Mouse (Mus musculus) liver, embryonic 12.5 days (tissue): ENCODE measurements at regions not wholly inside any gene's neighbourhood (a gene's known extent, or its start where the extent isn't known, plus 50 kb on each side); places are given as distances from the start of the nearest gene placed in this dataset.

ENCODE experiments used
- ATAC-seq: fragments of 200-750 bp; cut with Nextera tagmentation; 2 replicates; pipeline ENCODE4 v1.8.0; 2017; ENCODE audit warnings: moderate number of reproducible peaks, mild to moderate bottlenecking, moderate library complexity
- H3K27ac ChIP-seq: fragments of 300-500 bp; sonication (generic); 2 replicates; pipeline ENCODE4 v1.5.1; 2016; ENCODE audit warnings: mild to moderate bottlenecking
- H3K27me3 ChIP-seq: fragments of 300-500 bp; sonication (generic); replicated peaks from 2 replicates; pipeline ENCODE4 v1.6.1; 2016; ENCODE audit warnings: mild to moderate bottlenecking, moderate library complexity
- H3K36me3 ChIP-seq: fragments of 300-500 bp; sonication (generic); 2 replicates; pipeline ENCODE4 v1.6.1; 2016; ENCODE audit warnings: mild to moderate bottlenecking, moderate library complexity
- H3K4me1 ChIP-seq: fragments of 300-500 bp; sonication (generic); 2 replicates; pipeline ENCODE4 v1.6.1; 2016
- H3K4me2 ChIP-seq: fragments of 300-500 bp; sonication (generic); 2 replicates; pipeline ENCODE4 v1.6.1; 2016; ENCODE audit warnings: mild to moderate bottlenecking, moderate library complexity
- H3K4me3 ChIP-seq: fragments of 300-500 bp; sonication (generic); 2 replicates; pipeline ENCODE4 v1.5.1; 2016; ENCODE audit warnings: mild to moderate bottlenecking, moderate library complexity
- H3K9ac ChIP-seq: fragments of 300-500 bp; sonication (generic); 2 replicates; pipeline ENCODE4 v1.6.1; 2016; ENCODE audit warnings: mild to moderate bottlenecking, moderate library complexity
- H3K9me3 ChIP-seq: fragments of 300-500 bp; sonication (generic); replicated peaks from 2 replicates; pipeline ENCODE4 v1.6.1; 2016; ENCODE audit warnings: mild to moderate bottlenecking, moderate library complexity
- WGBS: fragments of 180-500 bp; shearing (Covaris S2); methylation state at CpG from one replicate; pipeline ENCODE4 v1.1.7; 2016; ENCODE audit not compliant: insufficient replicate concordance; 5-methylcytosine and 5-hydroxymethylcytosine counted together

- Histone ChIP-seq H3K36me3 (no peaks in the 10 kb centered on the region), H3K9ac (no peak overlapping the region), H3K9me3 (no peaks in the 10 kb centered on the region), H3K4me1 (no peaks in the 10 kb centered on the region), H3K4me2 (no peak overlapping the region), H3K27me3 (no peaks in the 10 kb centered on the region), H3K4me3 (no peak overlapping the region), H3K27ac (no peak overlapping the region)
- WGBS: 50% methylated on average over 3 of the region's 3 CpGs
- no peak for ATAC-seq
These were observed 50.2 kb upstream of the Nxt1 start for GRCm38 (mm10) chr2:148622216-148622615.

GRCm38 (mm10) chr2:148611911-148612310 lies 60.5 kb upstream of the Nxt1 start:
- no peak for ATAC-seq

GRCm38 (mm10) chr2:148605425-148605930 lies 66.9 kb upstream of the Nxt1 start:
- Histone ChIP-seq H3K27me3 (no peaks in the 10 kb centered on the region), H3K9ac (no peak overlapping the region), H3K27ac (no peak overlapping the region), H3K9me3 (no peaks in the 10 kb centered on the region), H3K36me3 (no peaks in the 10 kb centered on the region), H3K4me3 (no peak overlapping the region), H3K4me1 (no peaks in the 10 kb centered on the region), H3K4me2 (no peak overlapping the region)
- WGBS: 38% methylated on average over 2 of the region's 2 CpGs
- no peak for ATAC-seq

More at GRCm38 (mm10) chr2:148611911-148612310, 60.5 kb upstream of the Nxt1 start:
- Histone ChIP-seq H3K4me2 (no peak overlapping the region), H3K4me3 (no peak overlapping the region), H3K27me3 (no peaks in the 10 kb centered on the region), H3K4me1 (no peaks in the 10 kb centered on the region), H3K9me3 (no peaks in the 10 kb centered on the region), H3K27ac (no peak overlapping the region), H3K9ac (no peak overlapping the region), H3K36me3 (no peaks in the 10 kb centered on the region)
- WGBS: 56% methylated on average over 1 of the region's 1 CpGs

GRCm38 (mm10) chr2:148603951-148604350 lies 68.5 kb upstream of the Nxt1 start:
- Histone ChIP-seq H3K4me2 (no peak overlapping the region), H3K36me3 (no peaks in the 10 kb centered on the region), H3K4me1 (no peaks in the 10 kb centered on the region), H3K9ac (no peak overlapping the region), H3K4me3 (no peak overlapping the region), H3K27me3 (no peaks in the 10 kb centered on the region), H3K9me3 (no peaks in the 10 kb centered on the region), H3K27ac (no peak overlapping the region)
- WGBS: 56% methylated on average over 2 of the region's 2 CpGs
- no peak for ATAC-seq

GRCm38 (mm10) chr2:148603315-148603714 lies 69.1 kb upstream of the Nxt1 start:
- no peak for ATAC-seq
- H3K4me2 ChIP-seq: no peak overlapping the region
- no peaks in the 10 kb centered on the region for H3K9me3 ChIP-seq
- no peaks in the 10 kb centered on the region for H3K27me3 ChIP-seq
- H3K4me1 ChIP-seq: no peaks in the 10 kb centered on the region
- no peaks in the 10 kb centered on the region for H3K36me3 ChIP-seq
- 40% methylated on average over 2 of the region's 2 CpGs for WGBS
- H3K27ac ChIP-seq: no peak overlapping the region
- no peak overlapping the region for H3K9ac ChIP-seq
- H3K4me3 ChIP-seq: no peak overlapping the region

GRCm38 (mm10) chr2:148599498-148599897 lies 72.9 kb upstream of the Nxt1 start:
- no peak for ATAC-seq
- no peak overlapping the region for H3K4me2 ChIP-seq
- H3K4me1 ChIP-seq: no peaks in the 10 kb centered on the region
- no peaks in the 10 kb centered on the region for H3K9me3 ChIP-seq
- H3K27ac ChIP-seq: no peak overlapping the region
- H3K9ac ChIP-seq: no peak overlapping the region
- no peak overlapping the region for H3K4me3 ChIP-seq
- no peaks in the 10 kb centered on the region for H3K36me3 ChIP-seq
- no peaks in the 10 kb centered on the region for H3K27me3 ChIP-seq

- ATAC-seq: no peak
- no peaks in the 10 kb centered on the region for H3K36me3 ChIP-seq
- no peak overlapping the region for H3K27ac ChIP-seq
- no peaks in the 10 kb centered on the region for H3K27me3 ChIP-seq
- no peaks in the 10 kb centered on the region for H3K4me1 ChIP-seq
- H3K9me3 ChIP-seq: no peaks in the 10 kb centered on the region
- H3K9ac ChIP-seq: no peak overlapping the region
- no peak overlapping the region for H3K4me2 ChIP-seq
- H3K4me3 ChIP-seq: no peak overlapping the region
- 39% methylated on average over 2 of the region's 2 CpGs for WGBS
These were observed 75.4 kb upstream of the Nxt1 start for GRCm38 (mm10) chr2:148596966-148597365.

- Histone ChIP-seq H3K36me3 (no peaks in the 10 kb centered on the region), H3K27me3 (no peaks in the 10 kb centered on the region), H3K4me2 (no peak overlapping the region), H3K27ac (no peak overlapping the region), H3K4me3 (no peak overlapping the region), H3K9me3 (no peaks in the 10 kb centered on the region), H3K4me1 (no peaks in the 10 kb centered on the region), H3K9ac (no peak overlapping the region)
- 23% methylated on average over 1 of the region's 1 CpGs for WGBS
- no peak for ATAC-seq
These were observed 86.6 kb upstream of the Nxt1 start for GRCm38 (mm10) chr2:148585721-148586335.

- Histone ChIP-seq H3K27me3 (no peaks in the 10 kb centered on the region), H3K4me3 (no peak overlapping the region), H3K4me1 (no peaks in the 10 kb centered on the region), H3K9me3 (no peaks in the 10 kb centered on the region), H3K36me3 (no peaks in the 10 kb centered on the region), H3K27ac (no peak overlapping the region), H3K9ac (no peak overlapping the region), H3K4me2 (no peak overlapping the region)
- WGBS: 78% methylated on average over 1 of the region's 1 CpGs
- ATAC-seq: no peak
These were observed 90.2 kb upstream of the Nxt1 start for GRCm38 (mm10) chr2:148582208-148582607.

GRCm38 (mm10) chr2:148581666-148582065 lies 90.7 kb upstream of the Nxt1 start:
- Histone ChIP-seq H3K4me1 (no peaks in the 10 kb centered on the region), H3K9me3 (no peaks in the 10 kb centered on the region), H3K4me3 (no peak overlapping the region), H3K27me3 (no peaks in the 10 kb centered on the region), H3K4me2 (no peak overlapping the region), H3K36me3 (no peaks in the 10 kb centered on the region), H3K9ac (no peak overlapping the region), H3K27ac (no peak overlapping the region)
- 60% methylated on average over 4 of the region's 4 CpGs for WGBS
- ATAC-seq: no peak

GRCm38 (mm10) chr2:148580286-148580966 lies 92.0 kb upstream of the Nxt1 start:
- H3K9me3 ChIP-seq: no peaks in the 10 kb centered on the region
- 26% methylated on average over 7 of the region's 7 CpGs for WGBS
- H3K4me2 ChIP-seq: no peak overlapping the region
- H3K4me3 ChIP-seq: no peak overlapping the region
- no peaks in the 10 kb centered on the region for H3K4me1 ChIP-seq
- H3K27ac ChIP-seq: no peak overlapping the region
- H3K36me3 ChIP-seq: no peaks in the 10 kb centered on the region
- no peak for ATAC-seq
- no peak overlapping the region for H3K9ac ChIP-seq
- no peaks in the 10 kb centered on the region for H3K27me3 ChIP-seq

- H3K9ac ChIP-seq: no peak overlapping the region
- WGBS: 42% methylated on average over 2 of the region's 2 CpGs
- H3K27ac ChIP-seq: no peak overlapping the region
- H3K4me1 ChIP-seq: no peaks in the 10 kb centered on the region
- no peaks in the 10 kb centered on the region for H3K27me3 ChIP-seq
- H3K36me3 ChIP-seq: no peaks in the 10 kb centered on the region
- ATAC-seq: no peak
- H3K9me3 ChIP-seq: no peaks in the 10 kb centered on the region
- no peak overlapping the region for H3K4me2 ChIP-seq
- H3K4me3 ChIP-seq: no peak overlapping the region
These were observed 92.8 kb upstream of the Nxt1 start for GRCm38 (mm10) chr2:148579564-148579963.
